In genomic region chr12:40379538-40379923, GRCm38 (mm10) we compare ENCODE assay signal across 17 mouse cellular contexts.
DNase-seq lines count a peak whose midpoint lies in the region; ATAC-seq and TF ChIP-seq lines count a peak whose summit lies in the region.
"Had no signal": no experiment of that assay in that cellular context is flagged by ENCODE, and none has a peak within 500 bp of the region (broad histone marks: within the 10 kb centered on the region; RNA-seq: fewer than 3 reads in every experiment).

No protein-coding gene starts in this region.

- no peaks in the 10 kb centered on the region for H3K9me3 ChIP-seq in G1E (replicated peaks)
- H3K9me3 ChIP-seq: embryonic facial prominence, embryonic 12.5 days; forebrain, embryonic 15.5 days; hindbrain, embryonic 13.5 days; neural tube, embryonic 12.5 days had no signal

- H3K4me3 ChIP-seq in G1E (ENCODE audit: low read depth, low read length): no peak overlapping the region
- H3K4me3 ChIP-seq: embryonic facial prominence, embryonic 12.5 days; forebrain, embryonic 15.5 days; hindbrain, embryonic 13.5 days; neural tube, embryonic 12.5 days had no signal

- TF ChIP-seq CTCF in G1E (IDR thresholded peaks at IDR 0.05; ENCODE audit: low read depth, low read length): no peak

- no peaks in the 10 kb centered on the region for H3K27me3 ChIP-seq in G1E (ENCODE audit: insufficient read depth, low read length)
- H3K27me3 ChIP-seq: embryonic facial prominence, embryonic 12.5 days; forebrain, embryonic 15.5 days; hindbrain, embryonic 13.5 days; neural tube, embryonic 12.5 days had no signal

- ATAC-seq in G1E (ENCODE audit: extremely low read depth, insufficient number of reproducible peaks, low FRiP score, poor library complexity, severe bottlenecking): peak; percentile 61
- peak; percentile 84 to 86 for ATAC-seq in hematopoietic stem cell, adult 5-6 weeks (replicated peaks in 1 of 2; ENCODE audit: insufficient read depth in 1 of 2, low FRiP score in 2 of 2, low TSS enrichment in 1 of 2, low read depth in 1 of 2, poor library complexity in 2 of 2, severe bottlenecking in 2 of 2)
- ATAC-seq: intestine, embryonic 16.5 days had no signal

- peaks cover 24% of the 10 kb centered on the region for H3K36me3 ChIP-seq in G1E (replicated peaks)
- H3K36me3 ChIP-seq: embryonic facial prominence, embryonic 12.5 days; forebrain, embryonic 15.5 days; hindbrain, embryonic 13.5 days; neural tube, embryonic 12.5 days had no signal

- DNase-seq in spleen, adult 18-20 months: peak; percentile 9 to 14
- DNase-seq in spleen, postnatal 14 days (ENCODE audit: low spot score in 2 of 2): no peak
- DNase-seq in G1E (ENCODE audit: low spot score): peak; percentile 7
- no peak for DNase-seq in adrenal gland, adult 18-20 months (ENCODE audit: low spot score in 2 of 2)
- no peak for DNase-seq in gastrocnemius, adult 8-10 months (ENCODE audit: low spot score in 2 of 2)
- DNase-seq in frontal cortex, postnatal 10 days (ENCODE audit: low spot score in 2 of 2): no peak
- DNase-seq: adrenal gland, adult 8-10 months; gastrocnemius, postnatal 14 days; lung, embryonic 14.5 days; right cerebral cortex, postnatal 14 days; thymus, adult 18-20 months had no signal

- H3K4me1 ChIP-seq in G1E (ENCODE audit: insufficient read depth, low read depth, low read length): peaks cover 15% of the 10 kb centered on the region
- H3K4me1 ChIP-seq: embryonic facial prominence, embryonic 12.5 days; hindbrain, embryonic 13.5 days; neural tube, embryonic 12.5 days had no signal

Comparison
In these comparisons a context has a peak if more than half of its experiments do, and no peak if none do; other contexts are left out.
1. DNase-seq: peak in spleen, adult 18-20 months (2 of 2) and G1E (single experiment); none in spleen, postnatal 14 days (0 of 2), adrenal gland, adult 18-20 months (0 of 2), gastrocnemius, adult 8-10 months (0 of 2) and frontal cortex, postnatal 10 days (0 of 2).